Mouse (Mus musculus) midbrain, embryonic 13.5 days (tissue): ENCODE data around the gene Fsd1. TPM values are rescaled to one million over a fixed set of nuclear protein-coding genes. Genes with fewer than 3 reads are reported as not detected.

Source experiments
- ATAC-seq: fragments of 200-750 bp; cut with Nextera tagmentation; 2 replicates; pipeline ENCODE4 v1.8.0; 2017; ENCODE audit warnings: mild to moderate bottlenecking, moderate TSS enrichment, moderate library complexity
- H3K27ac ChIP-seq: fragments of 300-500 bp; sonication (generic); 2 replicates; pipeline ENCODE4 v1.5.1; 2015; ENCODE audit warnings: inconsistent platforms, mild to moderate bottlenecking, moderate library complexity
- H3K27me3 ChIP-seq: fragments of 300-500 bp; sonication (generic); 2 replicates; pipeline ENCODE4 v1.6.1; 2015; ENCODE audit warnings: mild to moderate bottlenecking, inconsistent platforms
- H3K36me3 ChIP-seq: fragments of 300-500 bp; sonication (generic); 2 replicates; pipeline ENCODE4 v1.6.1; 2015; ENCODE audit warnings: mild to moderate bottlenecking, inconsistent platforms
- H3K4me1 ChIP-seq: fragments of 300-500 bp; sonication (generic); replicated peaks from 2 replicates; pipeline ENCODE4 v1.6.1; 2015; ENCODE audit warnings: inconsistent platforms
- H3K4me2 ChIP-seq: fragments of 300-500 bp; sonication (generic); replicated peaks from 2 replicates; pipeline ENCODE4 v1.6.1; 2015; ENCODE audit warnings: moderate library complexity, mild to moderate bottlenecking, inconsistent platforms
- H3K4me3 ChIP-seq: fragments of 300-500 bp; sonication (generic); replicated peaks from 2 replicates; pipeline ENCODE4 v1.5.1; 2015; ENCODE audit warnings: mild to moderate bottlenecking, inconsistent platforms
- H3K9ac ChIP-seq: fragments of 300-500 bp; sonication (generic); replicated peaks from 2 replicates; pipeline ENCODE4 v1.6.1; 2015; ENCODE audit warnings: mild to moderate bottlenecking, inconsistent platforms
- H3K9me3 ChIP-seq: fragments of 300-500 bp; sonication (generic); 2 replicates; pipeline ENCODE4 v1.6.1; 2016; ENCODE audit warnings: mild to moderate bottlenecking, inconsistent platforms
- WGBS: fragments of 180-500 bp; shearing (Covaris S2); methylation state at CpG from one replicate; pipeline ENCODE4 v1.1.7; 2015; 5-methylcytosine and 5-hydroxymethylcytosine counted together
- polyA plus RNA-seq: library from polyadenylated mRNA; unstranded; fragments of >200 nt; fragmentation: Nextera tagmentation; extraction: Ambion mirVana; gene quantifications from 2 replicates; pipeline ENCODE4 v1.2.1, GENCODE M21; 2015

Gene Fsd1
- polyA plus RNA-seq, 1 experiment from 2014 or later: 135 TPM

DNA sequence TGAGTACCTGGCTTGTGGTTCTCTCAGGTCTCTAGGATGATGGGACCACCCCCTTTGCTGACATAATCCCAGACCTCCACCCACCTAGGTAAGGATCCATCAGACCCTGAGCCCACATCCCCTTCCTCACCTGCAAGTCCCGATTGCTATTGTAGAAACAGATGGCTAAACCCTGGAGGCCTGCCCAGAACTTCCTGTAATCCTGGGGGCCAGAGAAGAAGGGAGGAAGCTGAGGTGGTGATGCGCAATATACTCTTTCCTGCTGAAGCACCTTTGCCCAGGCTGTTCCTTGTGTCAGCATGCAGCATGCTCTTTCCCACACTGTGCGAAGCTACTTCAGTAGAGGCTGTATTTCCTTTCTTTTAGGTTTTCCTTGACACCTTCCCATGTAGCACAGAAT is 16.7 kb downstream of the Fsd1 start:
- ATAC-seq: no peak
- Histone ChIP-seq H3K9ac (no peak overlapping the region), H3K4me1 (peaks cover 13% of the 10 kb centered on the region), H3K27ac (no peak overlapping the region), H3K9me3 (no peaks in the 10 kb centered on the region), H3K4me2 (no peak overlapping the region), H3K27me3 (peaks cover 32% of the 10 kb centered on the region), H3K4me3 (no peak overlapping the region), H3K36me3 (0 out of 2 replicates have a peak, but pooled peaks cover under 1% of the 10 kb centered on the region)
- 86% methylated on average over 3 of the region's 3 CpGs for WGBS

DNA sequence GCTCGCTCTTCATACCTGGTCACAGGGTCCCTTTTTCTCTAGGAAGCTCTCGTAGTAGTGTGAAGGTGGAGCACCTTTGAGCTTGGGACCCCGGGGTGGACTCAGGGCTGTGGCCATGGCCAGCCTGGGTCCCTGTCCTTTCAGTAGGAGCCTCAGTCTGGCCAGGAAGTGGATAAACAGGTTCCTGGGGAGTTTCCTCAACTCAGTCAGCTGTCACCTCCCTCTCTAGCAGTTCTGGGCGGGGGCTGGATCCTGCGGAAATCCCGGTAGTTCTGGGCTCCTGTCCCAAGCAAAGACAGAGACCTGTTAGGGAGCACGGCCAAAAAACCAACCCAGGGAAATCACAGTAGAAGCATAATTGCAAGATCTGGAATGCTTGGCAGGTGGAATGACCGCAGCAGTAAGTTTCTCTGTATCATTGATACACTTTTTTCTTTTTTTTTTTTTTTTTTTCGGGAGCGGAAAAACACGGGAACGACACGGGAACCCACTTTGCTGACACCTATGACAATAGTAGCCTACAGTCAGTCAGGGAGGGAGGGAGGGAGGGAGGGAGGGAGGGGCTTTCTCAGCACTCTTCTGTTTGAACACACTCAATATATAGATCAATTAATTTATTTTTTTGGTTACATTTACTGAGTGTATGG is 19.2 kb downstream of the Fsd1 start, which contains the start of the genes Stap2 and Mpnd:
Gene Stap2 (minus strand): TSS at position 170 of the 647 bp plus-strand sequence.
Gene Mpnd (plus strand): TSS at position 297 of the 647 bp plus-strand sequence.
- Histone ChIP-seq H3K9ac (no peak within 1 kb of the TSS), H3K4me3 (no peak within 1 kb of the TSS), H3K9me3 (no peaks in the 10 kb centered on the region), H3K27me3 (peaks cover 15% of the 10 kb centered on the region), H3K36me3 (no peaks in the 10 kb centered on the region), H3K27ac (no peak within 1 kb of the TSS), H3K4me1 (peaks cover 19% of the 10 kb centered on the region), H3K4me2 (no peak within 1 kb of the TSS)
- no peak for ATAC-seq
- WGBS: 55% methylated on average over 13 of the region's 13 CpGs

DNA sequence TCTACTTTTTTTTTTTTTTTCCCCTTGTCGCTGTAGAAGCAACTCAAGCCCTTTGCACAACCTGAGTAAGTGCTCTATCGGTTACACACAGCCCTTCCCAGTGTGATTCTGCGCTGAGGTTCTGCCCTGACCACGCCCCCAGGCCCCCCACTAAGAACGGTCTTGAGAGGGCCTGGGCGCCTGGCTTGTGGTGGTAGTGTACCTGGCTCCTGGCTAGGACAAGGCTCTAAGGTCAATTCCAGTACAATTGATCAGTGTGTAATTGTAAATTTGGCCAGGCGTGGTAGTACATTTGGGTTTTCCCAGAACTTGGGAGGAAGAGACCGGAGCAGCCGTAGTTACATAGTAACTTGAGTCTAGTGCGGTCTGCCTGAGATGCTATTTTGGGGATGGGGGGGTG is 20.6 kb downstream of the Fsd1 start:
- Histone ChIP-seq H3K9me3 (no peaks in the 10 kb centered on the region), H3K9ac (no peak overlapping the region), H3K4me2 (no peak overlapping the region), H3K4me1 (peaks cover 34% of the 10 kb centered on the region), H3K27ac (peak overlapping the region; percentile 93), H3K36me3 (peaks cover 13% of the 10 kb centered on the region), H3K4me3 (no peak overlapping the region), H3K27me3 (peaks cover 7% of the 10 kb centered on the region)
- no peak for ATAC-seq
- 54% methylated on average over 10 of the region's 10 CpGs for WGBS

DNA sequence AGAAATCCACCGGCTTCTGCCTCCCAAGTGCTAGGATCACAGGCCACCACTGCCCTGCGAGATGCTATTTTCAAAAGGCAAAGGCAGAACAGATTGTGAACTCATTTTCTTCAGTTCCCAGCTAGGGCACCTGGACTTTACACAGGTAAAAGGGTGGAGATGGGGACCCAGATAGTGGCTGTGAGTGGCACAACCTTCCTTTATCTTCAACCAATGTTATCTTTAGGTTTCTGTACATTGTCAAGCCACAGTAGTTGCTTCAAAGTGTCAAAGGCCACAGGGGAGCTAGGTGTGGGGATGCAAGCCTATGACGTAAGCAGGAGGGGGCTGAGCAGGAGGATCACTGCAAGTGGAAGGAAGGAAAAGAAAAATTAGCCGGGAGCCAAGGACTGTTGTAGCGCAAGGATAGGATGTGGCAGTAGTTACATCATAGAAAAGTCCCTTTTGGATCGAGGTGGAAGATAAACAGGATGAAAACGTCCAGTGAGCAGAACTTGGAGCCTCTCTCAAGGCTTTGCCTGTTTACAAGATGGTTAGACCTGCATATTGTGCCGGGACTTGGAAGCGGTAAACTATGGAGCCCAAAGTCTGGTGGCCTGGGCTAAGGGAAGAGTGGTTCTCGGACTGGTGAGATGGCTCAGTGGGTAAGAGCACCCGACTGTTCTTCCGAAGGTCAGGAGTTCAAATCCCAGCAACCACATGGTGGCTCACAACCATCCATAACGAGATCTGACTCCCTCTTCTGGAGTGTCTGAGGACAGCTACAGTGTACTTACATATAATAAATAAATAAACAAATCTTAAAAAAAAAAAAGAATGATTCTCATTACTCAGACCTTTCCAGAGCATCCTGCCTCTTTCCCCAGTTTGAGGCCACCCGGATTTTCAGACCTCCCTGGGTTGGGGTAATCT is 21.4 kb downstream of the Fsd1 start:
- H3K36me3 ChIP-seq: peaks cover 20% of the 10 kb centered on the region
- H3K27ac ChIP-seq: peak overlapping the region; percentile 93
- H3K9ac ChIP-seq: peak overlapping the region; percentile 48
- H3K9me3 ChIP-seq: no peaks in the 10 kb centered on the region
- peaks cover 39% of the 10 kb centered on the region for H3K4me1 ChIP-seq
- ATAC-seq: peak; percentile 22; the same call in 1 of the 2 replicates
- peak overlapping the region; percentile 80 for H3K4me2 ChIP-seq
- H3K4me3 ChIP-seq: peak overlapping the region; percentile 55
- 36% methylated on average over 14 of the region's 14 CpGs for WGBS
- peaks cover 7% of the 10 kb centered on the region; the same call in 1 of the 2 replicates for H3K27me3 ChIP-seq

DNA sequence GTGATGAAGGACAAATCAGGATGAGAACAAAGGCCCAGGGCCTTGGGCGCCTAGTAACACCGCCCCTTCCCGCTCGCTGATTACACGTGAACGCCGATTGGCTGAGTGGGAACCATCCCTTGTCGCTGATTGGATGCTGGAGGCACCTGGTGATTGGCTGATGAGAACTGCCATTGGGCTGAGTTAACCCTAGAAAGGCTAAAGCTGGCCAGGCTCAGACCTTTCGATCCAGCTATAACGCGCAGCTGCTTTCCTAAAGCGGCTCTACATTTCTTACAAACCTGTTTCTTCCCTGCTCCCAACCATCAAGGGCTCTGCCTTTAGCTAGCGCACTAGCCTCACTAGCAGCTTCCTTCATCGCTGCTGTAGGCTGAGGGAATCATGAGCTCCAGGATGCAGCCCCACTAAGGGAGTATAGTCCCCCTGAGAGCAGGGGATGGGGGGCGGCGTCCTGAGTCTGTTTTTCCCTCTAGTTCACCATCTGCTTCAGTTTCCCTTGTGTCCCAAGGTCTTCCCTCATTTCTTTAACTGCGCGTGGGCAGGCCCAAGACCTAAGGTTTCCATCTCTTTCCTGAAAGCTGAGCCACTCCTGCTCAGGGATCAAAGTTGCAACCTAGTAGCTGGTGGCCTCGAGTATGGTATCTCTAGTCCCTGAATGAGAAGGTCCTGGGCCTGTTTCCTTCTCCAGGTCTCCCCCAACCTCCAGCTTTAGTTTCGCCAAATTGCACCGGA is 22.2 kb downstream of the Fsd1 start:
- Histone ChIP-seq H3K9ac (peak overlapping the region; percentile 76), H3K36me3 (peaks cover 28% of the 10 kb centered on the region), H3K4me3 (peak overlapping the region; percentile 55), H3K27ac (peak overlapping the region; percentile 93), H3K27me3 (peaks cover 7% of the 10 kb centered on the region; the same call in 1 of the 2 replicates), H3K4me2 (peak overlapping the region; percentile 80), H3K4me1 (peaks cover 39% of the 10 kb centered on the region), H3K9me3 (no peaks in the 10 kb centered on the region)
- peak; percentile 92 for ATAC-seq
- WGBS: under 1% methylated on average over 21 of the region's 21 CpGs

DNA sequence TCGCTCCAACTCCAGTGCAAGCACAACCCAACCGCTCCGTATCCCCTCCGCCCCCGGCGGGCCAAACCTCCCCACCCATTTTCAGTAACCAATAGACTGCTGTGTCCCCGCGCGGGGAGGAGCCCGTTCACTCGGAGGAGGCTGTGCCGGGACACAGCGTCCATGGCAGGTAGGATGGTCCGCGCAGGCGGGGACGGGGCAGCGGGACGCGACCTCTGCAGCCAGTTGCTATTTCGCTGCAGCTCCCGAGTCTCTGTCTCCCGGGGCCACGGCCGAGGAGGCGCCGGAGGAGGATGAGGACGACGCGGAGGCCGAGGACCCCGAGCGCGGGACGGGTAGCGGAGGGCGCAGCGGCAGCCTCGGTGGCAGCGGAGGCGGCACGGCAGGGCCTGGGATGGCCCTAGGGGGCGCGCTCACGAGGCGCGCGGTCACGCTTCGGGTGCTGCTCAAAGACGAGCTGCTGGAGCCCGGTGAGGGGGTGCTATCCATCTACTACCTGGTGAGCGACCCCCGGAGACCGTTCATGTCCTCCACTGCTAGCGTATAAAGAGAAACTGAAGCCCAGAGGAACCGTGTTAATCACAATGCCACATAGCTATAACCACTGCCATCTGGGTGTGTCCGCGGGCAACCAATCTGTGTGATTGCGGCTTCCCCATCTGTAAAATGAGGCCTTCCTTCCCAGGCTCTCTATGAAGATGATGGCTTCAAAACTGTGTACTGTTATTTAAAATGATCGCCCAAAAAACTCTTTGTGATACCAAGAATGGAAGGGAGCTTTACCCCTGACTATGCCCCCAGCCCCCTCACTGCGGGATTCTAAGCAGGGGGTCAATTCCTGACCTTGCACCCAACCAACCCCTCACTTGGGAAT is 23.0 kb downstream of the Fsd1 start:
- Histone ChIP-seq H3K27me3 (peaks cover 7% of the 10 kb centered on the region; the same call in 1 of the 2 replicates), H3K9me3 (no peaks in the 10 kb centered on the region), H3K4me2 (peak overlapping the region; percentile 80), H3K9ac (peak overlapping the region; percentile 76), H3K4me3 (peak overlapping the region; percentile 55), H3K27ac (peak overlapping the region; percentile 93), H3K4me1 (peaks cover 39% of the 10 kb centered on the region), H3K36me3 (peaks cover 35% of the 10 kb centered on the region)
- 2% methylated on average over 56 of the region's 62 CpGs for WGBS
- peak; percentile 91 for ATAC-seq

DNA sequence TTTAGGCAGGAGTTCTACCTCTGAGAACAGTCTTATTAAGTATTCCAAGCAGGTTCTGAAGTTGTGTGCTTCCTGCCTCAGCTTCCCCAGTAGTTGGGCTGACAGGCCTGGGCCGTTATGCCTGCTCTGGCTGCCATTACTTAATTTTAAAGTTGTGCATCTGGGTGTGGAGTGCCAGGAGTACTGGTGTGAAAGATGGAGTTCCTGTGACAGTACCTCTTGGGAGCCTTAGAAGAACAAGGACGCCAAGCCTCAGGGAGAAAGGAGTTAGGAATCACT is 23.6 kb downstream of the Fsd1 start:
- no peak for ATAC-seq
- H3K4me2 ChIP-seq: peak overlapping the region; percentile 80
- H3K4me3 ChIP-seq: peak overlapping the region; percentile 55
- H3K9ac ChIP-seq: peak overlapping the region; percentile 76
- H3K4me1 ChIP-seq: peaks cover 39% of the 10 kb centered on the region
- H3K36me3 ChIP-seq: peaks cover 39% of the 10 kb centered on the region
- WGBS: 51% methylated on average over 2 of the region's 2 CpGs
- no peaks in the 10 kb centered on the region for H3K9me3 ChIP-seq
- H3K27me3 ChIP-seq: peaks cover 5% of the 10 kb centered on the region; the same call in 1 of the 2 replicates
- H3K27ac ChIP-seq: peak overlapping the region; percentile 93

DNA sequence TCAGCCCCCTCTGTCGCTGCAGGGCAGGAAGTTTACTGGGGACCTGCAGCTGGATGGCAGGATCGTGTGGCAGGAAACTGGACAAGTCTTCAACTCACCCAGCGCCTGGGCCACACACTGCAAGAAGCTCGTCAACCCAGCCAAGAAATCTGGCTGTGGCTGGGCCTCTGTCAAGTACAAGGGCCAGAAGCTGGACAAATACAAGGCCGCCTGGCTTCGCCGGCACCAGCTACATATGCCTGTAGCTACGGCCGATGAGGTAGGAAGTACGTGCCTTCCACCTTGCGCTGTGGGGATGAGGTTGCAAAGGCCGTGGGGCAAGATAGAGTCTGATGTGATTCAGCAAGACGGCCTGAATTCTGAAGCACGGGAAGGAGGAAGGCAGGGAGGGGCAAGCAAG is 23.9 kb downstream of the Fsd1 start:
- WGBS: 70% methylated on average over 14 of the region's 14 CpGs
- Histone ChIP-seq H3K36me3 (peaks cover 43% of the 10 kb centered on the region), H3K4me1 (peaks cover 39% of the 10 kb centered on the region), H3K9me3 (no peaks in the 10 kb centered on the region), H3K27me3 (0 out of 2 replicates have a peak, but pooled peaks cover 3% of the 10 kb centered on the region), H3K9ac (peak overlapping the region; percentile 76), H3K27ac (peak overlapping the region; percentile 93; the same call in 1 of the 2 replicates), H3K4me2 (peak overlapping the region; percentile 80), H3K4me3 (peak overlapping the region; percentile 55)
- ATAC-seq: no peak

DNA sequence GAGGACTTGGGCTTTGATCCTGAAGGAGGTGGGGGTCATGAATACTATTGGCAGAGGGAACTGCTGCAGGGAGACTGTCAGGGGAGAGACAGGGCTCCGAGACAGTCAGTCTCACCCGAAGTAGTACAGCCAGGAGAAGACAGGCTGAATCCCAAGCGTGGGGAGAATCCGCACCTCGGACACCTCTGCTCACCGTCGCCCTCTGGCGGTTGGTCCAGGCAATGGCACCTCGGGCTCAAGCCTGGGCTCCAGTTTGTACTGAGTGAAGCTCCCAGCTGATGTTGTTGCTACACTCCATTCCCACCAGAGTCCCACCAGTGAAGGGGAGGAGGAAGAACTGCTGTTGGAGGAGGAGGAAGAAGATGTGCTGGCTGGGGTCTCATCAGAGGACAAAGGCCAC is 24.4 kb downstream of the Fsd1 start:
- H3K9ac ChIP-seq: peak overlapping the region; percentile 76
- no peak for ATAC-seq
- 10% methylated on average over 9 of the region's 9 CpGs for whole genome bisulfite sequencing

DNA sequence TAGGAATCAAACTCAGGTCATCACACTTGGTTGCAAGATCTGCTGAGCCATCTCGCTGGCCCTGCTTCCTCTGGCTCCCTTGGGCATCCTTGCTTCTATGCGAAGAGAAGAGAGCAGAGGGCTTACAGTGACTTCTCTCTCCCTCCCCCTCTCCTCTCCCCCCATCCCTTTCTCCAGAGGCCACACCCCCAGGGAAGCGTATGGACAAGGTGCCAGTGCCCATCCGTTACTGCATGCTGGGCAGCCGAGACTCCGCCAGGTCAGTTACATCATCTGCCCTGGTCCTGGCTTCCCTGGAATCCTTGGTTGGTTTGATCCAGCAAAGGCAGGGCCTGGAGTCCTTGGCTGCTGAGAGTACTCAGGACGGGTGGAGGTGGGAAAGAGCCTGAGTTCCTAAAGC is 25.1 kb downstream of the Fsd1 start:
- Histone ChIP-seq H3K4me1 (peaks cover 39% of the 10 kb centered on the region), H3K27me3 (no peaks in the 10 kb centered on the region), H3K36me3 (peaks cover 55% of the 10 kb centered on the region), H3K27ac (no peak overlapping the region), H3K4me2 (peak overlapping the region; percentile 80), H3K9ac (peak overlapping the region; percentile 76), H3K4me3 (0 out of 2 replicates have a peak overlapping the region, but pooled peaks have one; percentile 55), H3K9me3 (no peaks in the 10 kb centered on the region)
- no peak for ATAC-seq
- WGBS: 87% methylated on average over 7 of the region's 7 CpGs

More for the DNA sequence above, 24.4 kb downstream of the Fsd1 start:
- Histone ChIP-seq H3K4me1 (peaks cover 39% of the 10 kb centered on the region), H3K4me3 (peak overlapping the region; percentile 55), H3K27ac (no peak overlapping the region), H3K4me2 (peak overlapping the region; percentile 80), H3K9me3 (no peaks in the 10 kb centered on the region), H3K27me3 (no peaks in the 10 kb centered on the region), H3K36me3 (peaks cover 47% of the 10 kb centered on the region)

DNA sequence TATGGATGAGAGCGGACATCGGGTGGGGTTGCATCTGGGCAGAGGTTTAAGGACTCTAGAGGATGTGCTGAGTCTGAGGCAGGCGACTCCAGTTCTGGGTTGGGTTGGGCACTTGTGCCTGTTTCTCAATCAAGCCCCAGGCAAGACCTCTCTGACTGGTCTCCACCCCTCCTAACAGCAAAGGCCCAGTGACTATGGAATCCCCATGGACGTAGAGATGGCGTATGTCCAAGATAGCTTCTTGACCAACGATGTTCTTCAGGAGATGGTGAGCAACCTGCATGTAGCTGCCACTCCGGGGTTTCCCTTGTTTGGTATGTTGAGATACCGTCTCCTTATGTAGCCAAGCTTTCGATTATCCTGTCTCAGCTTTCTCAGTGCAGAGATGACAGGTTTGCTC is 29.0 kb downstream of the Fsd1 start:
- WGBS: 97% methylated on average over 9 of the region's 9 CpGs
- peaks cover 22% of the 10 kb centered on the region for H3K4me1 ChIP-seq
- H3K27ac ChIP-seq: no peak overlapping the region
- no peak overlapping the region for H3K4me3 ChIP-seq
- no peaks in the 10 kb centered on the region for H3K9me3 ChIP-seq
- H3K27me3 ChIP-seq: no peaks in the 10 kb centered on the region
- H3K36me3 ChIP-seq: peaks cover 92% of the 10 kb centered on the region
- no peak overlapping the region for H3K4me2 ChIP-seq
- ATAC-seq: no peak
- no peak overlapping the region for H3K9ac ChIP-seq
